Mouse (Mus musculus) heart, embryonic 13.5 days (tissue): ENCODE results near the gene Fbxo27. TPM values are rescaled to one million over a fixed set of nuclear protein-coding genes. Genes with fewer than 3 reads are reported as not detected.
"Not testable (repeated sequence)": the region's sequence is repeated elsewhere in the genome, so short reads cannot be mapped to it uniquely, and the experiment has no call there.

Experiments
- ATAC-seq: fragments of 200-750 bp; cut with Nextera tagmentation; 2 replicates; pipeline ENCODE4 v1.8.0; 2017; ENCODE audit warnings: moderate TSS enrichment; ENCODE audit not compliant: insufficient number of reproducible peaks, low FRiP score, low TSS enrichment; ENCODE audit errors: extremely low read depth
- H3K27ac ChIP-seq: fragments of 300-500 bp; sonication (generic); replicated peaks from 2 replicates; pipeline ENCODE4 v1.5.1; 2015; ENCODE audit warnings: moderate library complexity, mild to moderate bottlenecking, inconsistent platforms
- H3K27me3 ChIP-seq: fragments of 300-500 bp; sonication (generic); replicated peaks from 2 replicates; pipeline ENCODE4 v1.6.1; 2015; ENCODE audit warnings: mild to moderate bottlenecking, inconsistent platforms
- H3K36me3 ChIP-seq: fragments of 300-500 bp; sonication (generic); 2 replicates; pipeline ENCODE4 v1.6.1; 2015; ENCODE audit warnings: mild to moderate bottlenecking, inconsistent platforms
- H3K4me1 ChIP-seq: fragments of 300-500 bp; sonication (generic); 2 replicates; pipeline ENCODE4 v1.6.1; 2015; ENCODE audit warnings: inconsistent platforms
- H3K4me2 ChIP-seq: fragments of 300-500 bp; sonication (generic); 2 replicates; pipeline ENCODE4 v1.6.1; 2015; ENCODE audit warnings: inconsistent platforms, mild to moderate bottlenecking, moderate library complexity
- H3K4me3 ChIP-seq: fragments of 300-500 bp; sonication (generic); 2 replicates; pipeline ENCODE4 v1.5.1; 2015; ENCODE audit warnings: moderate library complexity, mild to moderate bottlenecking, inconsistent platforms
- H3K9ac ChIP-seq: fragments of 300-500 bp; sonication (generic); 2 replicates; pipeline ENCODE4 v1.6.1; 2015; ENCODE audit warnings: inconsistent platforms, mild to moderate bottlenecking, moderate library complexity
- H3K9me3 ChIP-seq: fragments of 300-500 bp; sonication (generic); 2 replicates; pipeline ENCODE4 v1.6.1; 2016; ENCODE audit warnings: inconsistent platforms
- WGBS: fragments of 180-500 bp; shearing (Covaris S2); methylation state at CpG from one replicate; pipeline ENCODE4 v1.1.7; 2015; ENCODE audit warnings: mixed read lengths; 5-methylcytosine and 5-hydroxymethylcytosine counted together
- polyA plus RNA-seq: library from polyadenylated mRNA; unstranded; fragments of >200 nt; fragmentation: Nextera tagmentation; extraction: Ambion mirVana; gene quantifications from 2 replicates; pipeline ENCODE4 v1.2.1, GENCODE M21; 2015

Gene Fbxo27
- polyA plus RNA-seq, 1 experiment from 2014 or later = 4.7 TPM

GRCm38 (mm10) chr7:28675746-28676145, 16.9 kb upstream of the Fbxo27 start:
- H3K4me3 ChIP-seq = no peak overlapping the region
- 39% methylated on average over 11 of the region's 11 CpGs for WGBS
- no peaks in the 10 kb centered on the region for H3K27me3 ChIP-seq
- no peaks in the 10 kb centered on the region for H3K36me3 ChIP-seq
- H3K27ac ChIP-seq = no peak overlapping the region
- no peak overlapping the region for H3K9ac ChIP-seq
- no peak for ATAC-seq
- no peaks in the 10 kb centered on the region for H3K9me3 ChIP-seq
- H3K4me2 ChIP-seq = no peak overlapping the region
- H3K4me1 ChIP-seq = peaks cover 10% of the 10 kb centered on the region; the same call in 1 of the 2 replicates

- Histone ChIP-seq H3K4me3 (no peak overlapping the region), H3K9me3 (no peaks in the 10 kb centered on the region), H3K9ac (no peak overlapping the region), H3K27me3 (no peaks in the 10 kb centered on the region), H3K27ac (no peak overlapping the region), H3K36me3 (no peaks in the 10 kb centered on the region), H3K4me2 (no peak overlapping the region), H3K4me1 (peaks cover 10% of the 10 kb centered on the region; the same call in 1 of the 2 replicates)
- ATAC-seq = no peak
- 74% methylated on average over 13 of the region's 13 CpGs for WGBS
Observed at GRCm38 (mm10) chr7:28676811-28677541, 15.7 kb upstream of the Fbxo27 start.

- Histone ChIP-seq H3K27ac (no peak overlapping the region), H3K4me2 (no peak overlapping the region)
- no peak for ATAC-seq
Observed at GRCm38 (mm10) chr7:28677624-28678023, 15.0 kb upstream of the Fbxo27 start.

DNA sequence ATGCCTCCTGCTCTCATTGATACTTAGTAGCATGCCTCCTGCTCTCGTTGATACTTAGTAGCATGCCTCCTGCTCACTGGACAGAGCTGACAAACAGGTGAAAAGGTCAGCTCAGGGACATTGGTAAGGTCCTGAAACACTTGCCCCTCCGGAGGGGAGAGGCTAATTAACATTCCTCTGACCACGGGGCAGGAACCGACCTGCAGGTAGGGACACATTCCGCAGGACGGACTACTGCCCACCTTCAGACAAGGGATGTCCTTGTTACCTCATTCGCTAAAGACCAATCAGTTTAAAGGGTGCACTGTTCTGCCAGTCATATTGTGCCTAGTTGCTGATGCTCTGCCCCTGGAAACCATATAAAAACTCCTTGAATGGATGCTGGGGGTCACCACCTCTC, 1.6 kb upstream of the Fbxo27 start:
- peaks cover 10% of the 10 kb centered on the region for H3K4me1 ChIP-seq
- no peak overlapping the region for H3K27ac ChIP-seq
- ATAC-seq = no peak
- WGBS = 65% methylated on average over 7 of the region's 7 CpGs
- no peak overlapping the region for H3K4me3 ChIP-seq
- H3K9me3 ChIP-seq = no peaks in the 10 kb centered on the region
- peaks cover 36% of the 10 kb centered on the region for H3K27me3 ChIP-seq
- no peak overlapping the region for H3K9ac ChIP-seq
- H3K4me2 ChIP-seq = no peak overlapping the region
- H3K36me3 ChIP-seq = no peaks in the 10 kb centered on the region

More at GRCm38 (mm10) chr7:28677624-28678023, 15.0 kb upstream of the Fbxo27 start:
- WGBS = 83% methylated on average over 8 of the region's 8 CpGs
- no peak overlapping the region for H3K9ac ChIP-seq
- H3K36me3 ChIP-seq = no peaks in the 10 kb centered on the region
- no peak overlapping the region for H3K4me3 ChIP-seq
- no peaks in the 10 kb centered on the region for H3K9me3 ChIP-seq
- H3K27me3 ChIP-seq = no peaks in the 10 kb centered on the region
- peaks cover 10% of the 10 kb centered on the region; the same call in 1 of the 2 replicates for H3K4me1 ChIP-seq

DNA sequence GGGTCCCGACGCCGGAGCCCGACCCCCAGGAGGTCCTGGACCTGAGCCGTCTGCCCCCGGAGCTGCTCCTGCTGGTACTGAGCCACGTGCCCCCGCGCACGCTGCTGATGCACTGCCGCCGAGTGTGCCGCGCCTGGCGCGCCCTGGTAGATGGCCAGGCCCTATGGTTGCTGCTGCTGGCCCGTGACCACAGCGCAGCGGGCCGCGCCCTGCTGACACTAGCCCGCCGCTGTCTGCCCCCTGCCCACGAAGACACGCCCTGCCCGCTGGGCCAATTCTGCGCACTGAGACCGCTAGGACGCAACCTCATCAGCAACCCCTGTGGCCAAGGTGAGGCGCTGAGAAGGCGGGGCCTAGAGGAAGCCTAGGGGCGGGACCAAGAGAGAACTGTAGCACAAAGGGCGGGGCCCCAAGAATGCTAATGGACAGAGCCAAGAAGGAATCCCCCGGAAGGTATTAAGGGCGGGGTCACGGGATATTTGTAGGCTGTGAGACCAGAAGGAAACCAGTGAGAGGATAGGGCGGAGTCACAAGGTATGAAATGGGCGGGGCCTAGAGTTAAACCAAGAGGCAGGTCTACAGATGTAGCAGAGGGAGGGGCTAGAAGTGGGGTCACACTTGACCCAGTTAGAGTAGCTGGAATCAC, 795 bp downstream of the Fbxo27 start:
- H3K4me2 ChIP-seq = peak overlapping the region; percentile 90
- H3K36me3 ChIP-seq = no peaks in the 10 kb centered on the region
- no peak overlapping the region for H3K27ac ChIP-seq
- no peaks in the 10 kb centered on the region for H3K9me3 ChIP-seq
- H3K9ac ChIP-seq = peak overlapping the region; percentile 79
- no peak; the same call in 1 of the 2 replicates for ATAC-seq
- 1% methylated on average over 38 of the region's 38 CpGs for WGBS
- H3K4me1 ChIP-seq = peaks cover 10% of the 10 kb centered on the region
- H3K27me3 ChIP-seq = peaks cover 36% of the 10 kb centered on the region
- peak overlapping the region; percentile 63 for H3K4me3 ChIP-seq

- 16% methylated on average over 14 of the region's 14 CpGs for WGBS
- peak overlapping the region; percentile 90 for H3K4me2 ChIP-seq
- no peaks in the 10 kb centered on the region for H3K36me3 ChIP-seq
- no peak overlapping the region for H3K4me3 ChIP-seq
- H3K9me3 ChIP-seq = no peaks in the 10 kb centered on the region
- H3K9ac ChIP-seq = no peak overlapping the region
- peaks cover 10% of the 10 kb centered on the region for H3K4me1 ChIP-seq
- H3K27me3 ChIP-seq = peaks cover 36% of the 10 kb centered on the region
- ATAC-seq = no peak
- no peak overlapping the region for H3K27ac ChIP-seq
Observed at GRCm38 (mm10) chr7:28694423-28694822, 1.8 kb downstream of the Fbxo27 start.

DNA sequence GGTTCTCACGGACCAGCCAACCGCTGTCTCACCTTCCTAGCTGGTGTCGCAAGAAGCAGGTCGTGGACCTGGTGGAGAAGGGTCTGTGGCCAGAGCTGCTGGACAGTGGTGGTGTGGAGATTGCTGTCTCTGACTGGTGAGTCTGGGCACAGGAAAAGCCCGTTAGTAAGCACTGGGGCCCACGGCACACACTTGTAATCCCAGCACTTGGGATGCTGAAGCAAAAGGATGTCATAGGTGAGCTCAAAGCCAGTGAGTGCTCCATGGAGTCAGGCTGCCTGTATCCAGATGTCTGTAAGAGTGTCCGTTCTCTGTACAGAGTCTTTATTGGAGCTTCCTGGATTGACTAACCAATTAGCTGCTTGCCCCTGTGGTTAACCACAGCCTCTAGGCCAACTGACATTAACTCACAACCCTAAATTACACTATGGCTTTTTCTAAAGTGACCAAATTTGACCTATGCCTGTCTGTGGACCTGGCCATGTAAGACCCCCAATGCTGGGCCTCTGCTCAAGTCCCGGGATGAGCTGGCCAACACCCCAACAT, 2.4 kb downstream of the Fbxo27 start:
- peaks cover 10% of the 10 kb centered on the region for H3K4me1 ChIP-seq
- no peak overlapping the region for H3K4me2 ChIP-seq
- H3K9ac ChIP-seq = no peak overlapping the region
- ATAC-seq = no peak
- H3K27ac ChIP-seq = no peak overlapping the region
- H3K4me3 ChIP-seq = no peak overlapping the region
- 59% methylated on average over 8 of the region's 8 CpGs for WGBS
- H3K36me3 ChIP-seq = no peaks in the 10 kb centered on the region
- H3K9me3 ChIP-seq = 0 out of 2 replicates have a peak, but pooled peaks cover under 1% of the 10 kb centered on the region
- H3K27me3 ChIP-seq = peaks cover 36% of the 10 kb centered on the region

- Histone ChIP-seq H3K9me3 (0 out of 2 replicates have a peak, but pooled peaks cover 5% of the 10 kb centered on the region), H3K27me3 (peaks cover 31% of the 10 kb centered on the region), H3K27ac (no peak overlapping the region), H3K4me3 (no peak overlapping the region), H3K4me1 (peaks cover 10% of the 10 kb centered on the region), H3K4me2 (no peak overlapping the region), H3K36me3 (no peaks in the 10 kb centered on the region), H3K9ac (no peak overlapping the region)
- WGBS = 82% methylated on average over 11 of the region's 11 CpGs
- no peak for ATAC-seq
Observed at GRCm38 (mm10) chr7:28697277-28697676, 4.6 kb downstream of the Fbxo27 start.

DNA sequence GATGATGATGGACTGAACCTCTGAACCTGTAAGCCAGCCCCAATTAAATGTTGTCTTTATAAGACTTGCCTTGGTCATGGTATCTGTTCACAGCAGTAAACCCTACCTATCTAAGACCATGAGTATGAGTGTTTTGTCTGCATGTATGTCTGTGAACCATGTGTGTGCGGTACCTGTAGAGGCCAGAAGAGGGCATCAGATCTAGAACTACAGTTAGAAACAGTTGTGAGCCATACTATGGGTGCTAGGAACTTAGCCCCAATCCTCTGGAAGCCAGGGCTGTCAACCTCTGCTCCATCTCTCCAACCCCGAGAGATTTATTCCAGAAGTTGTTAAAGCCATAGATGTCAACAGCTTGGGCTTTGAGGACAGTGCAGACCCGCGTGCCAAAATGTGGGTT, 7.6 kb downstream of the Fbxo27 start:
- Histone ChIP-seq H3K9ac (no peak overlapping the region), H3K27me3 (peaks cover 2% of the 10 kb centered on the region; the same call in 1 of the 2 replicates), H3K27ac (no peak overlapping the region), H3K4me1 (no peaks in the 10 kb centered on the region), H3K4me2 (no peak overlapping the region), H3K9me3 (0 out of 2 replicates have a peak, but pooled peaks cover 5% of the 10 kb centered on the region), H3K36me3 (no peaks in the 10 kb centered on the region), H3K4me3 (no peak overlapping the region)
- 92% methylated on average over 4 of the region's 4 CpGs for WGBS
- no peak for ATAC-seq

DNA sequence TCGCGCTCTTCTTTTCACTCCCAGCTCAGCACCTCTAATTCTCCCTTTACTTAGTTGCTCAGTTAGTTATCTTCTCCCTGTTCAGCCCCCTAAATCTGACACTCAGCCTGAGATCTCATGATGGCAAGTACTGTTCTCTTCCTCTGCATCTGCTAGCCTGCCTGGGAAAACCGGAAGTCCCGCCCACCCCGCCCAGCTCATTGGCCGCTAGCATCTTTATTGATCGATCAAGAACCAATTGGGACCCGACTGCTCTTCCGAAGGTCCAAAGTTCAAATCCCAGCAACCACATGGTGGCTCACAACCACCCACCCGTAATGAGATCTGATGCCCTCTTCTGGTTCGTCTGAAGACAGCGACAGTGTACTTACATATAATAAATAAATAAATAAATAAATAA, 8.7 kb downstream of the Fbxo27 start:
- not testable (repeated sequence) for H3K9me3 ChIP-seq, ATAC-seq, H3K27me3 ChIP-seq, H3K4me1 ChIP-seq, H3K27ac ChIP-seq, H3K4me2 ChIP-seq, H3K9ac ChIP-seq, H3K4me3 ChIP-seq, H3K36me3 ChIP-seq
- 91% methylated on average over 12 of the region's 12 CpGs for WGBS

GRCm38 (mm10) chr7:28702601-28703143, 10.0 kb downstream of the Fbxo27 start:
- no peak overlapping the region for H3K27ac ChIP-seq
- ATAC-seq = no peak
- no peak overlapping the region for H3K4me2 ChIP-seq
- H3K4me3 ChIP-seq = no peak overlapping the region
- WGBS = 67% methylated on average over 9 of the region's 9 CpGs
- no peaks in the 10 kb centered on the region for H3K27me3 ChIP-seq
- H3K9ac ChIP-seq = no peak overlapping the region
- H3K4me1 ChIP-seq = no peaks in the 10 kb centered on the region
- H3K36me3 ChIP-seq = no peaks in the 10 kb centered on the region
- 0 out of 2 replicates have a peak, but pooled peaks cover 9% of the 10 kb centered on the region for H3K9me3 ChIP-seq
